Mouse (Mus musculus): ENCODE data around the gene Tm7sf2. TPM values are rescaled to one million over a fixed set of nuclear protein-coding genes. Genes with fewer than 3 reads are reported as not detected.

The Tm7sf2 gene
- polyA plus RNA-seq, 1 experiment: 76.1 TPM

- DNase-seq (ENCODE audit: low read depth): no peak
- TF ChIP-seq POLR2A (IDR thresholded peaks at IDR 0.05; ENCODE audit: borderline replicate concordance, extremely low read depth, insufficient read depth, insufficient read length, poor library complexity, severe bottlenecking): no peak
- no peak for TF ChIP-seq CTCF (IDR thresholded peaks at IDR 0.05; ENCODE audit: borderline replicate concordance, extremely low read depth, insufficient read depth, insufficient read length)
Observed at GRCm38 (mm10) chr19:6068951-6069350, 778 bp upstream of the Tm7sf2 start.

- TF ChIP-seq POLR2A (IDR thresholded peaks at IDR 0.05; ENCODE audit: borderline replicate concordance, extremely low read depth, insufficient read depth, insufficient read length, poor library complexity, severe bottlenecking) (no peak), CTCF (IDR thresholded peaks at IDR 0.05; ENCODE audit: borderline replicate concordance, extremely low read depth, insufficient read depth, insufficient read length) (peak; percentile 92)
- peak; percentile 92 for DNase-seq (ENCODE audit: low read depth)
Observed at GRCm38 (mm10) chr19:6067011-6067723, 1.0 kb downstream of the Tm7sf2 start.

GRCm38 (mm10) chr19:6066571-6066970, 1.6 kb downstream of the Tm7sf2 start:
- TF ChIP-seq CTCF (IDR thresholded peaks at IDR 0.05; ENCODE audit: borderline replicate concordance, extremely low read depth, insufficient read depth, insufficient read length): no peak
- TF ChIP-seq POLR2A (IDR thresholded peaks at IDR 0.05; ENCODE audit: borderline replicate concordance, extremely low read depth, insufficient read depth, insufficient read length, poor library complexity, severe bottlenecking): no peak
- no peak for DNase-seq (ENCODE audit: low read depth)

GRCm38 (mm10) chr19:6063081-6063480, 5.1 kb downstream of the Tm7sf2 start:
- no peak for DNase-seq (ENCODE audit: low read depth)
- TF ChIP-seq CTCF (IDR thresholded peaks at IDR 0.05; ENCODE audit: borderline replicate concordance, extremely low read depth, insufficient read depth, insufficient read length) (no peak), POLR2A (IDR thresholded peaks at IDR 0.05; ENCODE audit: borderline replicate concordance, extremely low read depth, insufficient read depth, insufficient read length, poor library complexity, severe bottlenecking) (no peak)

- TF ChIP-seq CTCF (IDR thresholded peaks at IDR 0.05; ENCODE audit: borderline replicate concordance, extremely low read depth, insufficient read depth, insufficient read length) (no peak), POLR2A (IDR thresholded peaks at IDR 0.05; ENCODE audit: borderline replicate concordance, extremely low read depth, insufficient read depth, insufficient read length, poor library complexity, severe bottlenecking) (no peak)
- no peak for DNase-seq (ENCODE audit: low read depth)
Observed at GRCm38 (mm10) chr19:6062418-6062817, 5.8 kb downstream of the Tm7sf2 start.

- TF ChIP-seq CTCF (IDR thresholded peaks at IDR 0.05; ENCODE audit: borderline replicate concordance, extremely low read depth, insufficient read depth, insufficient read length): no peak
- TF ChIP-seq POLR2A (IDR thresholded peaks at IDR 0.05; ENCODE audit: borderline replicate concordance, extremely low read depth, insufficient read depth, insufficient read length, poor library complexity, severe bottlenecking): no peak
- DNase-seq (ENCODE audit: low read depth): peak; percentile 41
Observed at GRCm38 (mm10) chr19:6061641-6062302, 6.4 kb downstream of the Tm7sf2 start.

GRCm38 (mm10) chr19:6061021-6061533, 7.1 kb downstream of the Tm7sf2 start, which contains the start of gene Znhit2:
Znhit2 (plus strand) TSS chr19:6061192.
- TF ChIP-seq CTCF (IDR thresholded peaks at IDR 0.05; ENCODE audit: borderline replicate concordance, extremely low read depth, insufficient read depth, insufficient read length): no peak; the same call in 1 of the 2 replicates
- peak; percentile 87 for TF ChIP-seq POLR2A (IDR thresholded peaks at IDR 0.05; ENCODE audit: borderline replicate concordance, extremely low read depth, insufficient read depth, insufficient read length, poor library complexity, severe bottlenecking)
- peak; percentile 97 for DNase-seq (ENCODE audit: low read depth)

- no peak for TF ChIP-seq CTCF (IDR thresholded peaks at IDR 0.05; ENCODE audit: borderline replicate concordance, extremely low read depth, insufficient read depth, insufficient read length)
- no peak for TF ChIP-seq POLR2A (IDR thresholded peaks at IDR 0.05; ENCODE audit: borderline replicate concordance, extremely low read depth, insufficient read depth, insufficient read length, poor library complexity, severe bottlenecking)
- DNase-seq (ENCODE audit: low read depth): no peak
Observed at GRCm38 (mm10) chr19:6058966-6059365, 9.2 kb downstream of the Tm7sf2 start.

GRCm38 (mm10) chr19:6058513-6058912, 9.7 kb downstream of the Tm7sf2 start:
- no peak for TF ChIP-seq CTCF (IDR thresholded peaks at IDR 0.05; ENCODE audit: borderline replicate concordance, extremely low read depth, insufficient read depth, insufficient read length)
- TF ChIP-seq POLR2A (IDR thresholded peaks at IDR 0.05; ENCODE audit: borderline replicate concordance, extremely low read depth, insufficient read depth, insufficient read length, poor library complexity, severe bottlenecking): no peak
- DNase-seq (ENCODE audit: low read depth): no peak

GRCm38 (mm10) chr19:6057313-6058096, 10.7 kb downstream of the Tm7sf2 start, which contains the start of the genes Mrpl49 and Fau:
Mrpl49 (minus strand) TSS chr19:6057785.
Fau (plus strand) TSS chr19:6057844.
- peak; percentile 99 for DNase-seq (ENCODE audit: low read depth)
- TF ChIP-seq POLR2A (IDR thresholded peaks at IDR 0.05; ENCODE audit: borderline replicate concordance, extremely low read depth, insufficient read depth, insufficient read length, poor library complexity, severe bottlenecking) (peak; percentile 79; the same call in 1 of the 2 replicates), CTCF (IDR thresholded peaks at IDR 0.05; ENCODE audit: borderline replicate concordance, extremely low read depth, insufficient read depth, insufficient read length) (no peak)

GRCm38 (mm10) chr19:6056696-6057095, 11.5 kb downstream of the Tm7sf2 start:
- TF ChIP-seq POLR2A (IDR thresholded peaks at IDR 0.05; ENCODE audit: borderline replicate concordance, extremely low read depth, insufficient read depth, insufficient read length, poor library complexity, severe bottlenecking): no peak
- no peak for TF ChIP-seq CTCF (IDR thresholded peaks at IDR 0.05; ENCODE audit: borderline replicate concordance, extremely low read depth, insufficient read depth, insufficient read length)
- no peak for DNase-seq (ENCODE audit: low read depth)

Measured in brain, embryonic 14.5 days (tissue).